Mouse (Mus musculus): ENCODE measurements at regions not wholly inside any gene's neighbourhood (a gene's known extent, or its start where the extent isn't known, plus 50 kb on each side); places are given as distances from the start of the nearest gene placed in this dataset.
A peak's percentile ranks its signal among the peaks of the same experiment; 100 is the strongest.

- Histone ChIP-seq H3K4me1 (ENCODE audit: control insufficient read depth, insufficient read depth, low read length) (no peaks in the 10 kb centered on the region), H3K27me3 (replicated peaks; ENCODE audit: control insufficient read depth, insufficient read depth, low read length) (no peaks in the 10 kb centered on the region), H3K36me3 (ENCODE audit: control insufficient read depth, insufficient read depth, low read length) (no peaks in the 10 kb centered on the region), H3K27ac (ENCODE audit: insufficient read depth, low read depth, low read length) (no peak overlapping the region), H3K4me3 (ENCODE audit: insufficient read depth, low read depth, low read length) (no peak overlapping the region)
- TF ChIP-seq POLR2A (IDR thresholded peaks at IDR 0.05; ENCODE audit: low read depth, low read length) = no peak
- TF ChIP-seq CTCF (conservative IDR thresholded peaks at IDR 0.05; ENCODE audit: insufficient read depth, insufficient read length, low read depth, low read length) = no peak
- WGBS = 92% methylated on average over 1 of the region's 1 CpGs
- DNase-seq = no peak
These were observed 188.2 kb upstream of the Mgmt start for GRCm38 (mm10) chr7:136706246-136706645.

- TF ChIP-seq CTCF (conservative IDR thresholded peaks at IDR 0.05; ENCODE audit: insufficient read depth, insufficient read length, low read depth, low read length) (no peak), POLR2A (IDR thresholded peaks at IDR 0.05; ENCODE audit: low read depth, low read length) (no peak)
- Histone ChIP-seq H3K27me3 (replicated peaks; ENCODE audit: control insufficient read depth, insufficient read depth, low read length) (no peaks in the 10 kb centered on the region), H3K4me1 (ENCODE audit: control insufficient read depth, insufficient read depth, low read length) (no peaks in the 10 kb centered on the region), H3K36me3 (ENCODE audit: control insufficient read depth, insufficient read depth, low read length) (no peaks in the 10 kb centered on the region), H3K4me3 (ENCODE audit: insufficient read depth, low read depth, low read length) (no peak overlapping the region), H3K27ac (ENCODE audit: insufficient read depth, low read depth, low read length) (no peak overlapping the region)
- no peak for DNase-seq
- WGBS = 55% methylated on average over 12 of the region's 12 CpGs
These were observed 187.0 kb upstream of the Mgmt start for GRCm38 (mm10) chr7:136707200-136708003.

GRCm38 (mm10) chr7:136708004-136708435 is 186.4 kb upstream of the Mgmt start:
- H3K27ac ChIP-seq (ENCODE audit: insufficient read depth, low read depth, low read length) = no peak overlapping the region
- DNase-seq = no peak
- 49% methylated on average over 5 of the region's 5 CpGs for WGBS
- no peaks in the 10 kb centered on the region for H3K4me1 ChIP-seq (ENCODE audit: control insufficient read depth, insufficient read depth, low read length)
- no peak overlapping the region for H3K4me3 ChIP-seq (ENCODE audit: insufficient read depth, low read depth, low read length)
- no peaks in the 10 kb centered on the region for H3K36me3 ChIP-seq (ENCODE audit: control insufficient read depth, insufficient read depth, low read length)
- no peaks in the 10 kb centered on the region for H3K27me3 ChIP-seq (replicated peaks; ENCODE audit: control insufficient read depth, insufficient read depth, low read length)
- TF ChIP-seq CTCF (conservative IDR thresholded peaks at IDR 0.05; ENCODE audit: insufficient read depth, insufficient read length, low read depth, low read length) (no peak), POLR2A (IDR thresholded peaks at IDR 0.05; ENCODE audit: low read depth, low read length) (no peak)

- no peak overlapping the region for H3K27ac ChIP-seq (ENCODE audit: insufficient read depth, low read depth, low read length)
- peak; percentile 20 for DNase-seq
- no peaks in the 10 kb centered on the region for H3K36me3 ChIP-seq (ENCODE audit: control insufficient read depth, insufficient read depth, low read length)
- 63% methylated on average over 3 of the region's 3 CpGs for WGBS
- no peaks in the 10 kb centered on the region for H3K4me1 ChIP-seq (ENCODE audit: control insufficient read depth, insufficient read depth, low read length)
- no peak for TF ChIP-seq CTCF (conservative IDR thresholded peaks at IDR 0.05; ENCODE audit: insufficient read depth, insufficient read length, low read depth, low read length)
- no peak for TF ChIP-seq POLR2A (IDR thresholded peaks at IDR 0.05; ENCODE audit: low read depth, low read length)
- no peaks in the 10 kb centered on the region for H3K27me3 ChIP-seq (replicated peaks; ENCODE audit: control insufficient read depth, insufficient read depth, low read length)
- no peak overlapping the region for H3K4me3 ChIP-seq (ENCODE audit: insufficient read depth, low read depth, low read length)
These were observed 183.8 kb upstream of the Mgmt start for GRCm38 (mm10) chr7:136710653-136711052.

- Histone ChIP-seq H3K36me3 (ENCODE audit: control insufficient read depth, insufficient read depth, low read length) (no peaks in the 10 kb centered on the region), H3K4me1 (ENCODE audit: control insufficient read depth, insufficient read depth, low read length) (no peaks in the 10 kb centered on the region), H3K4me3 (ENCODE audit: insufficient read depth, low read depth, low read length) (no peak overlapping the region), H3K27ac (ENCODE audit: insufficient read depth, low read depth, low read length) (no peak overlapping the region), H3K27me3 (replicated peaks; ENCODE audit: control insufficient read depth, insufficient read depth, low read length) (no peaks in the 10 kb centered on the region)
- DNase-seq = peak; percentile 35
- TF ChIP-seq CTCF (conservative IDR thresholded peaks at IDR 0.05; ENCODE audit: insufficient read depth, insufficient read length, low read depth, low read length) (no peak), POLR2A (IDR thresholded peaks at IDR 0.05; ENCODE audit: low read depth, low read length) (no peak)
- WGBS = 30% methylated on average over 16 of the region's 16 CpGs
These were observed 181.3 kb upstream of the Mgmt start for GRCm38 (mm10) chr7:136712962-136713640.

GRCm38 (mm10) chr7:136727628-136728402 is 166.6 kb upstream of the Mgmt start:
- H3K27me3 ChIP-seq (replicated peaks; ENCODE audit: control insufficient read depth, insufficient read depth, low read length) = no peaks in the 10 kb centered on the region
- no peaks in the 10 kb centered on the region for H3K4me1 ChIP-seq (ENCODE audit: control insufficient read depth, insufficient read depth, low read length)
- no peaks in the 10 kb centered on the region for H3K36me3 ChIP-seq (ENCODE audit: control insufficient read depth, insufficient read depth, low read length)
- no peak overlapping the region for H3K4me3 ChIP-seq (ENCODE audit: insufficient read depth, low read depth, low read length)
- peak; percentile 8 for DNase-seq
- WGBS = 72% methylated on average over 1 of the region's 1 CpGs
- H3K27ac ChIP-seq (ENCODE audit: insufficient read depth, low read depth, low read length) = no peak overlapping the region
- no peak for TF ChIP-seq CTCF (conservative IDR thresholded peaks at IDR 0.05; ENCODE audit: insufficient read depth, insufficient read length, low read depth, low read length)
- TF ChIP-seq POLR2A (IDR thresholded peaks at IDR 0.05; ENCODE audit: low read depth, low read length) = no peak
